Mouse (Mus musculus) hindbrain, embryonic 16.5 days (tissue): ENCODE measurements at regions not wholly inside any gene's neighbourhood (a gene's known extent, or its start where the extent isn't known, plus 50 kb on each side); places are given as distances from the start of the nearest gene placed in this dataset.

Experiments used
- ATAC-seq: fragments of 200-750 bp; cut with Nextera tagmentation; 2 replicates; pipeline ENCODE4 v1.8.0; 2017; ENCODE audit warnings: moderate TSS enrichment, moderate library complexity
- H3K27ac ChIP-seq: fragments of 300-500 bp; sonication (generic); 2 replicates; pipeline ENCODE4 v1.5.1; 2014; ENCODE audit warnings: low read depth, mild to moderate bottlenecking, control low read depth, low read length, moderate library complexity
- H3K27me3 ChIP-seq: fragments of 300-500 bp; sonication (generic); replicated peaks from 2 replicates; pipeline ENCODE4 v1.6.1; 2014; ENCODE audit warnings: low read length; ENCODE audit not compliant: control insufficient read depth, insufficient read depth
- H3K36me3 ChIP-seq: fragments of 300-500 bp; sonication (generic); 2 replicates; pipeline ENCODE4 v1.6.1; 2014; ENCODE audit warnings: mild to moderate bottlenecking, low read length, moderate library complexity, mixed read lengths; ENCODE audit not compliant: control insufficient read depth, insufficient read depth
- H3K4me1 ChIP-seq: fragments of 300-500 bp; sonication (generic); 2 replicates; pipeline ENCODE4 v1.6.1; 2014; ENCODE audit warnings: low read depth, low read length; ENCODE audit not compliant: control insufficient read depth, insufficient read depth
- H3K4me2 ChIP-seq: fragments of 300-500 bp; sonication (generic); 2 replicates; pipeline ENCODE4 v1.6.1; 2014; ENCODE audit warnings: mild to moderate bottlenecking, low read length, control low read depth, moderate library complexity
- H3K4me3 ChIP-seq: fragments of 300-500 bp; sonication (generic); 2 replicates; pipeline ENCODE4 v1.5.1; 2014; ENCODE audit warnings: mild to moderate bottlenecking, low read length, control low read depth, moderate library complexity
- H3K9ac ChIP-seq: fragments of 300-500 bp; sonication (generic); 2 replicates; pipeline ENCODE4 v1.6.1; 2014; ENCODE audit warnings: low read depth, mild to moderate bottlenecking, control low read depth, low read length, moderate library complexity
- H3K9me3 ChIP-seq: fragments of 300-500 bp; sonication (generic); 2 replicates; pipeline ENCODE4 v1.6.1; 2014; ENCODE audit warnings: mild to moderate bottlenecking, low read length, moderate library complexity; ENCODE audit not compliant: control insufficient read depth
- WGBS: fragments of 180-500 bp; shearing (Covaris S2); extraction: QIAGEN DNeasy Blood & Tissue Kit; methylation state at CpG from one replicate; pipeline ENCODE4 v1.1.7; 2014; 5-methylcytosine and 5-hydroxymethylcytosine counted together

- no peaks in the 10 kb centered on the region for H3K36me3 ChIP-seq
- H3K27ac ChIP-seq: no peak overlapping the region
- no peaks in the 10 kb centered on the region for H3K9me3 ChIP-seq
- H3K9ac ChIP-seq: no peak overlapping the region
- H3K4me1 ChIP-seq: no peaks in the 10 kb centered on the region
- H3K4me3 ChIP-seq: no peak overlapping the region
- H3K27me3 ChIP-seq: no peaks in the 10 kb centered on the region
- no peak for ATAC-seq
- no peak overlapping the region for H3K4me2 ChIP-seq
- 93% methylated on average over 4 of the region's 4 CpGs for WGBS
Observed at GRCm38 (mm10) chr3:151905775-151906174, 68.3 kb upstream of the Ptgfr start.

DNA sequence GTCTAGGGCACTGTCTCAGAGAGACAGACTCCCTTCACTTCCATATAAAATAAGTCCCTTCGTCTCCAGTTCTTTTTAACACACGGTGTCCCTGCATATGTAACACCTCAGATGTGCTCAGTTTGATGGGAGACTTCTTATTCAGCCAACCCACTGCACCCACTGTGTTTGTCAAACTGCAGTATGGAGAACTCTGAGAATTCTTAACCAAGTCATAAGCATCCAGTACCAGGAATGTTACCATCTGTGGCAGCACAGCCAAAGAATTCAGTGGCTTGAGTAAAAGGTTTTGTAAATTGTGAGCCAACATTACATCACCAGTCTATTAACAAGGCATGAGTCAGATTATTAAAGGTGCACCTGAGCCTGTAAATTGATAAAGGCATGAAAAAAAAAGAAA lies 65.7 kb upstream of the Ptgfr start:
- no peak overlapping the region for H3K9ac ChIP-seq
- no peaks in the 10 kb centered on the region for H3K27me3 ChIP-seq
- no peak overlapping the region for H3K4me3 ChIP-seq
- H3K27ac ChIP-seq: no peak overlapping the region
- ATAC-seq: no peak
- H3K4me1 ChIP-seq: no peaks in the 10 kb centered on the region
- no peaks in the 10 kb centered on the region for H3K9me3 ChIP-seq
- H3K4me2 ChIP-seq: no peak overlapping the region
- WGBS: 83% methylated on average over 2 of the region's 2 CpGs
- no peaks in the 10 kb centered on the region for H3K36me3 ChIP-seq

DNA sequence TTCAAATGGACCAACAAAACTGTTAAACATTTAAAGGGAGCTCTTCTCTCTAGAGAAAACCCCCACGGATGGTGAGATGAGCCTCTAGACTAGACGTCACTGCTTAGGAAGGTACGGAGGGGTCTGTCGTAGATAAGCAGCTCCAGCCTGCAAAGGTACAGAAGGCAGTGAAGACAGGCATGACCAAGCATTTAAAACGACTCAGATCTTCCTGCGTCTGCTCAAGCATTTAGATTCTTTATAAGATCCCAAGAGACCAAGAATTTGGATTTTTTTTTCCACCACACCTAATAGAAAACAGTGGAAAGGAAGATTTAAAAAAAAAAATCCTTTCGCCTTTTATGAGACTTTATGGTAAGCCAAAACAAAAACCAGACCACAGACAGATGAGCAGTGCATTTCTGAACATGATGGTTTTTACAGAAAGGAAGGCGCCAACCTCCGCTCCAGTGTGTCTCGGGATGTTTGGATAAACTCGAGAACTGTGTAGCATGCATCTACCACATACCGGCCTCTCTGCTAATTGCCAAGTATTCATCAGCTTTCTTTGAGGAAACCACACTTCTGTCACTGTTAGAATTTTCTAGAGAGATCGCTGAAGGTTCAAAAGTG lies 64.9 kb upstream of the Ptgfr start:
- 83% methylated on average over 13 of the region's 13 CpGs for WGBS
- no peak overlapping the region for H3K4me2 ChIP-seq
- no peaks in the 10 kb centered on the region for H3K4me1 ChIP-seq
- no peaks in the 10 kb centered on the region for H3K9me3 ChIP-seq
- H3K27me3 ChIP-seq: no peaks in the 10 kb centered on the region
- no peak overlapping the region for H3K27ac ChIP-seq
- no peak overlapping the region for H3K9ac ChIP-seq
- no peak for ATAC-seq
- no peaks in the 10 kb centered on the region for H3K36me3 ChIP-seq
- no peak overlapping the region for H3K4me3 ChIP-seq

- Histone ChIP-seq H3K27ac (no peak overlapping the region), H3K4me1 (no peaks in the 10 kb centered on the region), H3K36me3 (no peaks in the 10 kb centered on the region), H3K4me3 (no peak overlapping the region), H3K9me3 (no peaks in the 10 kb centered on the region), H3K9ac (no peak overlapping the region), H3K4me2 (no peak overlapping the region), H3K27me3 (no peaks in the 10 kb centered on the region)
- WGBS: 85% methylated on average over 6 of the region's 6 CpGs
- ATAC-seq: no peak
Observed at GRCm38 (mm10) chr3:151899676-151900075, 62.2 kb upstream of the Ptgfr start.

GRCm38 (mm10) chr3:151899094-151899493 lies 61.7 kb upstream of the Ptgfr start:
- WGBS: 89% methylated on average over 4 of the region's 4 CpGs
- Histone ChIP-seq H3K27ac (no peak overlapping the region), H3K36me3 (no peaks in the 10 kb centered on the region)

GRCm38 (mm10) chr3:151896320-151896719 lies 58.9 kb upstream of the Ptgfr start:
- WGBS: 88% methylated on average over 6 of the region's 6 CpGs
- H3K27ac ChIP-seq: no peak overlapping the region
- no peak overlapping the region for H3K4me2 ChIP-seq
- no peak for ATAC-seq
- no peaks in the 10 kb centered on the region for H3K4me1 ChIP-seq
- H3K36me3 ChIP-seq: no peaks in the 10 kb centered on the region
- no peaks in the 10 kb centered on the region for H3K9me3 ChIP-seq
- H3K9ac ChIP-seq: no peak overlapping the region
- H3K4me3 ChIP-seq: no peak overlapping the region
- no peaks in the 10 kb centered on the region for H3K27me3 ChIP-seq

More at GRCm38 (mm10) chr3:151899094-151899493, 61.7 kb upstream of the Ptgfr start:
- no peaks in the 10 kb centered on the region for H3K9me3 ChIP-seq
- no peaks in the 10 kb centered on the region for H3K27me3 ChIP-seq
- no peak for ATAC-seq
- no peak overlapping the region for H3K4me2 ChIP-seq
- no peak overlapping the region for H3K4me3 ChIP-seq
- H3K4me1 ChIP-seq: no peaks in the 10 kb centered on the region
- H3K9ac ChIP-seq: no peak overlapping the region

GRCm38 (mm10) chr3:151894712-151895111 lies 57.3 kb upstream of the Ptgfr start:
- Histone ChIP-seq H3K27me3 (no peaks in the 10 kb centered on the region), H3K4me1 (no peaks in the 10 kb centered on the region), H3K9ac (no peak overlapping the region), H3K9me3 (no peaks in the 10 kb centered on the region), H3K4me3 (no peak overlapping the region), H3K4me2 (no peak overlapping the region), H3K27ac (no peak overlapping the region), H3K36me3 (no peaks in the 10 kb centered on the region)
- no peak for ATAC-seq
- WGBS: 65% methylated on average over 3 of the region's 3 CpGs

DNA sequence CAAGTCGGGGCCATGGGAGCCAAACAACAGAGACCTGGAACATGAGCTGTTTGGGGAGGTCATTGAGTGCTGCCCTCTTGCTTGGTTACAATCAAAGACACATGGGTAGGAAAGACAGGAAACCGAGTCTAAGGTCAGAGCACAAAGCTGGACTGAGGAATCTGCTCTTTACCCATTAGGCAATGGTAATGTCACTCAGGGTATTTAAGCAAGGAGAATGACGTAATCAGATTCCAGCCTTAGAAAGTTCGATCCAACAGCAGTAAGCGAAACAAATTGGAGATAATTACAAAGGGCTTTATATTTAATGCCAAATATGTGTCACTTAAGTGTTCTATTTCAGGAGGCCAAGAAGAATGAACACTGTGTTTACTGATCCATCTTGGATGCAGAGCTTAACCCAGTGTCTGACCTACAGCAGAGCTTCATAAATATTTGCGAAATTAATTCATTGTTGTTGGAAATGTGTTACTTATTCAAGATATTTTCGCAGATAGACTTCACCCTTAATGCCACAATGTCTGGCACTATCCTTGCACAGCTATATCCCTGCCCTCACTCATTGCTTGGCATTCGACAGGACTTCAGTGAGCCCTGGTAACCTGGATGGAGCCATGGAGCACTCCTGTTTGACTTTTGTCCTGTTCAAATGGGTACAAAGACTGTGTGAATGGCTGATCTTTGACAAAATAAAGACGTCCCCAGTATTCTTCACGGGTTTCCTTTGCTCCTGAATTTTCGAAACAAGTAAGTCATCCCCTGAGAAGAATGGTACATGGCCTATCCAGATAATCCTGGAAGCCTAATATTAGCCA lies 56.2 kb upstream of the Ptgfr start:
- no peak overlapping the region for H3K4me2 ChIP-seq
- 65% methylated on average over 11 of the region's 11 CpGs for WGBS
- H3K9ac ChIP-seq: no peak overlapping the region
- ATAC-seq: 0 out of 2 replicates have a peak, but pooled peaks have one; percentile 34
- H3K27me3 ChIP-seq: no peaks in the 10 kb centered on the region
- H3K27ac ChIP-seq: no peak overlapping the region
- no peaks in the 10 kb centered on the region for H3K4me1 ChIP-seq
- H3K4me3 ChIP-seq: no peak overlapping the region
- H3K36me3 ChIP-seq: no peaks in the 10 kb centered on the region
- no peaks in the 10 kb centered on the region for H3K9me3 ChIP-seq

GRCm38 (mm10) chr3:151891760-151892253 lies 54.4 kb upstream of the Ptgfr start:
- ATAC-seq: peak; percentile 86
- Histone ChIP-seq H3K9me3 (no peaks in the 10 kb centered on the region), H3K27ac (peak overlapping the region; percentile 40; the same call in 1 of the 2 replicates), H3K9ac (no peak overlapping the region), H3K4me3 (no peak overlapping the region), H3K4me2 (no peak overlapping the region), H3K27me3 (no peaks in the 10 kb centered on the region), H3K36me3 (no peaks in the 10 kb centered on the region), H3K4me1 (no peaks in the 10 kb centered on the region)
- WGBS: 14% methylated on average over 6 of the region's 6 CpGs
